Mouse (Mus musculus): ENCODE measurements around the gene Gpr18.

Gpr18 gene

GRCm38 (mm10) chr14:121915621-121916020, at the start of gene Gpr18:
Gene Gpr18, minus strand, starts transcription at chr14:121915781.
- DNase-seq (ENCODE audit: low read depth in 1 of 2, low spot score in 2 of 2), result peak in 1 of 2 experiments; percentile 34

DNA sequence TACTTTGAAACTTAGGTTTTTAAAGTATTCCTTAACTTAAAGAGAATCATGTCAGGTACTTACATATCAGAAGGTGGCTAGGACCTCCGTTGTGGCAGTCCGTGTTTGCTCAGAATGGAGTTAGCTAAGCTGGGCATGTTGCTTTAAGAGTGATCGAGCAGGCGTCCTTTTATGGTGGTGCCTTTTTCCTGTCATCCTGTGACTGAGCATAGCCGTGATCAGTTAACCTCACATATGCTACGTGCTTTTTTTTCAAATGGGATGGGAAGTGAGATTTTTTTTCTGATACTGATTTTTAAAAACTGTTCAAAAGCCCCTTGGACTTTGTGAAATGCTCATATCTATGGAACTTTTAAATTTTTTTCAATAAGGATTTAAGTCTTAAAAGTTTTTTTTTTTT, 49.4 kb upstream of the Gpr18 start, which contains the start of gene Gpr183:
Gpr183 (minus strand) TSS at position 206 of the 400 bp plus-strand sequence.
- DNase-seq (ENCODE audit: low read depth in 1 of 2, low spot score in 2 of 2), result no peak

DNA sequence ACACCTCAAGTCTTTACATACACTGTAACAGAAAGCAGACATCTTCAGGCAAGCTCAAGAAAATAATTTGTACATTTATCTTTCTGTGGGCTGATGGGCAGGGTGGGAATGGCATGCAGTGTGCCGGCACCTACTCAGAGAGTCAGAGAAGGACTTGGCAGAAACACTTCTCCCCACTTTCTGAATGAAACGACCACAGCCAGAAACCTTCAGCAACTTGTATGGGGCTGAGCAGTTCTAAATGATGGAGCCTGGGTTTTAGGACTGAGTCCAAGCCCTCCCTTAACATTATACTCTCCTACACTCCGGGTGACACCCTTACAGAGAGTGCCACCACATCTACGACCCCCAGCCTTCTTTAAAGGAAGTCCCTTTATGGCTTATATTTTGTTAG, 48.4 kb upstream of the Gpr18 start:
- DNase-seq (ENCODE audit: low read depth in 1 of 2, low spot score in 2 of 2), result no peak

DNA sequence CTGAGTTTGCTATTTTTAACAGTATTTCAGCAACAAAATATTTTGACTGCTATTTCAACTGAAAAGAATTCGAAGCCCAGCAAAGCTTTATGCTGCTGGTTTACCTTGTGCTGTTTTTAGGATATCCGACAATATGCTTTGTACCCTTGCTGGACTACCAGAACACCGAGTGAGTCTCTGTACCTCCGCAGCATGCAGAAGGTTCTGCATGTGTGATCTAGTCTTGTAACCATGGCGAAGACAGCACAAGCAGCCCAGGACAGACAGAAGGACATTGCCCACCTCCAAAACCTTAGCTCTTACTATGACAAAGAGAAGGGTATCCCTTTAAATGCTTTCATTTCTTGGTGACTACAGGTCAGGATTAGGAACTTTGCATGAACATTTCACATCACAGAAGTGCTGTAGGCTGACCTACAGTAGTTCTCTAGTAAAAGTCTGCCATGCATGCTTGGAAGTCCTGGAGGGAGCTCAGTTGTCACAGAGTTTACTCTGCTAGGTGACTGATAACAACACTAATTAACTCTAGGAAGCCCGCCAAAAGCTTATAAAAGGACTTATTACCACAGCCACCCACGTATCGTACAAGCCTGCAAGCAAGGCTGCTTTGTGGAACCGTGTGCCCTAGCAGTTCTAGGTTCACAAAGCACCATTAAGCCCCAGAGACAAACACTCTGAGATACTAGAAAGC, 47.8 kb upstream of the Gpr18 start:
- DNase-seq (ENCODE audit: low read depth in 1 of 2, low spot score in 2 of 2), result no peak

DNA sequence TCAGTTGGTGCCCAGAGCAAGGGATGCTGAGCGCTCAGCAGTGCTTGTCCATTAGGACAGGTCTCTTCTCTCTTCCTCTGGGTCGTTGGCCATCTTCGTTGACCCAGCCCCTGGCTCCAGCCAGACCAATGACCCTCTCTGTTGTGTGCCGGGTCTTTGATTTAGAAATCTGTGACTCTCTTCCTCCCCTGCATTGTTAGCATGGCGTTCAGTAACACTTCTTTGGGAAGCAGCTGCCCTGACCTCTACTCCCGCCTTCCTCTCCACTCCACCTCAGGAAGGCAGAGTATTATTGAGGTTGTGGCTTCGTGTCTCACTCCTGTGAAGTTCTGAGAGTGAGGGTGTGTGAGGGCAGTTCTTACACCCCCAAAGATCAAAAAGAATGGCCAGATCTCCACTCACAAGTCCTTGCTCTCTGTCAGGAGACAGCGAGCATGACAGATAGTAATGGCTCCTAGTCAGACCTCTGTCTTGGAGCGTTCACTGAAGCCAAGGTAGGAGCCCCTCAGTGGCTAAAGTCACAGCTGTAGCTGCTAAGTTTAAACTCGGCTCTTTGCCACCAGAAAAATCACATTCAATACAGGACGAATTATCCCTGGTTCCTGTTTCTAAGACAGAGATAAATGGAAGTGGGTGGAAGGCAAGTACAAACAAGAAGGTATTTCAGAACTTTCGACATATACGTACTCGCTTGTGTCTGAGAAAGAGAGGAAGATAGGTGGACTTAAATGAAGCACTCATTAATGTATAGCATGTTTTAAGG, 46.7 kb upstream of the Gpr18 start:
- DNase-seq (ENCODE audit: low read depth in 1 of 2, low spot score in 2 of 2), result no peak

GRCm38 (mm10) chr14:121961496-121962127, 46.0 kb upstream of the Gpr18 start:
- no peak for DNase-seq (ENCODE audit: low read depth in 1 of 2, low spot score in 2 of 2)

DNA sequence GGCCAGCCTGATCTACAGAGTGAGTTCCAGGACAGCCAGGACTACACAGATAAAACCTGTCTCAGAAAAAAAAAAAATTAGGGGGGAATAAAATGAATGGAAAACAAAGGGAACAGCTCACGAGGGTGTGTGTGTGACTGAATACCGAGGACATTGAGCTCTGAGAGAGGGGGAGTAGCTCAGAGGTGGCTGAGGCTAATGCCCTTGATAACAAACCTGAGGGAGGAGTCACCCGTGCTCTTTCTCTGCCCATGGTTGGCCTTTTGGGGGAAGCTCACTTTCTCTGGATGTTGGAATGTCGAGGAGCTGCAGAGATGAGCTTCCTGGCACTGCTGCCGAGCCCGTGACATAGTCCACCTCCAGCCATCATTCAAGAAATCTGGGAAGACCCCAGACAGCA, 45.4 kb upstream of the Gpr18 start:
- DNase-seq (ENCODE audit: low read depth in 1 of 2, low spot score in 2 of 2), result no peak

GRCm38 (mm10) chr14:121960531-121960930, 45.0 kb upstream of the Gpr18 start:
- no peak for DNase-seq (ENCODE audit: low read depth in 1 of 2, low spot score in 2 of 2)

GRCm38 (mm10) chr14:121960031-121960430, 44.5 kb upstream of the Gpr18 start:
- DNase-seq (ENCODE audit: low read depth in 1 of 2, low spot score in 2 of 2), result no peak

- DNase-seq (ENCODE audit: low read depth in 1 of 2, low spot score in 2 of 2), result no peak
Measured at GRCm38 (mm10) chr14:121959538-121959980, 44.0 kb upstream of the Gpr18 start.

DNA sequence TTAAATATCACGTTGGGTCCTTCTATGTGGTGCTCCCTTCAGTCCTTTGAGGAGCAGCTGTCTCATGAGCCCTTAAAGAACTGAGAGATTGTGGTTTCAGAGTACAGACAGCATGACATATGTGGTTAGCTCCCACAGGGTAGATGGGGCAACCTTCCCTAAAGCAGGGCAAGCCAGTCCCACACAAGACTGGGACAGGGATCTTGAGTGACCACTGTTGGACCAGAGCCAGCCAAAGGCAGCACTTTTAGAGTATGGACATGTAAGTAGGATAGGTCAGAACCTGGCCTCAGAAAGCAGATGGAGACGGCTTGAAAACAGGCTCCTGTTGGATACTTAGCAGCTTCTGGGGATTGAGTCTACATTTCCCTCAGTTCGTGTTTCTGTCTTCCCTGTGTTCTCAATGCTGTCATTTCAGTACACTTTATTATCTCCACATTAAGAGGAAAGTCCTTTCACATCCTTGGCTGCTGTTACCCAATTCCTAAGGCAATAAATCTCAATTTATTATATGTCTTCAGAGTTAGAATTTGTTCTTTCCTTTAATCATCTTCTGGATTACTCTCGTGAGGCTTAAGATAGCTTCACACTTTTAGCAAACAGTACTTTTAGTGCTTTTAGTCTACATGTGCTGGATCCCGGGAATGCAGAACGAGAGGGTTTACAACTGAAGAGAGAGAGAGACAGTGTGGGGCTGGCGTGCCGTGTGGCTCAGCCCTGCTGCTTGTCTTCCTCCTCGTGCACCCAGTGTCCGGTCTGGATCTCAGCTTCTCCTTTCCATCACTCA, 43.4 kb upstream of the Gpr18 start:
- DNase-seq (ENCODE audit: low read depth in 1 of 2, low spot score in 2 of 2), result no peak

DNA sequence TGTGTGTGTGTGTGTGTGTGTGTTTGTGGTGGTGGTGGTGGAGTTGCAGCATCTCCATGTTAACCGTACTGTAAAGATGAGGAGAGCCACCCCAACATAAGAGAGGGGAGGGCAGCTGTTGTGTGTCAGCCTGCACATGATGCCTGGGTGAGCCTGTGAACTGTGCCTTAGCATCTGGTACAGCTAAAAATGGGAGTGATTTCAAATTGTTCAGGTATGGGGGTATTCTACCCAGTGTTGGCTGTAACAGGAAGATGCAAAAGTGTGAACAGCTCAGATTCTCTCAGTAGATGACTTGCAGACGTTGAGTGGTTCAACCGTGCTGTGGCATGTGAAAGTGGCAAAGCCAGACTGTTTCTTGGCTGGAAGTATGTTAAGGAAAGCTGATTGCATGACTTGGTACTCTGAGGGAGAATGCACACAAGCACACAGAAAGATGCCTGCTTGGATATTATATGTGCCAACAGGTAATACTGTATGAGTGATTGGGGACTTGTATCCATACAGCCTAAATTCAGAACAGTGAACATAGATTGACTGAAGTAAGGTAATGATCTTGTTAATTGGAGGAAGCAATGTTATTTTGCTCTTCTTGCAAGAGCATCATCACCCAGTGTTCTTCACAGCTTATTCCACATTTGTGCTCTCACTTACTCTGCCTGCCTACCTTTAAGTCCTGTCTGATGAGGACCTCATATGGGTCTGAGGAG, 42.6 kb upstream of the Gpr18 start:
- DNase-seq (ENCODE audit: low read depth in 1 of 2, low spot score in 2 of 2), result no peak

DNA sequence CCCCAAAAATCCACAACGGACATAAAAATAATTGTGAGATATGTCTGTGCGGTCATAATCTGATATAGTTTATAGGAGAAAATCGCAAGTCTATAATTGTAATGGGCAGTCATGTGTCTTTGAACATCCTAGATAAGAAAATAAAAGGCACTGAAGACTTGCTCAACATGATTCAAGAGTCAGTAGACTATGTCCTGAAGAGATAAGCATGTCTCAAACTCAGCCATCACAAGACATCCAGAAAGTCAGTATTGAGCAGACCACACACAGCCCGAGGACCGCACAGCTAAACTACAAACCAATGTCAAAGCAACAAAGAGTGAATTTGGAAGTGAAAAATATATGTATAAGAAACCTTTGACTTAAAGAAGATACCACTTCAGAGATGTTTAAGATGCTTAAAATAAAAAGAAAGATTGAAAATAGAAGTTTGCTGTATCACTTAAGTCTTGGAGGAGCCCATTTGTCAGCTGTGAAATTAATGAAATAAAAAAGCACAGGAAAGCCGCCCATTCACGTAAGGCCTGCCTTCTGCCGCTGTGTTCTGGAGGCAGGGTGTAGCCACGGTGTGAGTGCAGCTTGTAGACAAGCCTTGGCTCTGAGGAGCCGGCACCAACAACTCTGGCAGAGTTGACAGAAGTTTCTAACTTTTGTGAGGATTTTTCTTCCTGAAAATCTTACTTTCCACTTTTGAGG, 41.7 kb upstream of the Gpr18 start:
- no peak for DNase-seq (ENCODE audit: low read depth in 1 of 2, low spot score in 2 of 2)

- DNase-seq (ENCODE audit: low read depth in 1 of 2, low spot score in 2 of 2), result no peak
Measured at GRCm38 (mm10) chr14:121956291-121956690, 40.7 kb upstream of the Gpr18 start.

GRCm38 (mm10) chr14:121955176-121955795, 39.7 kb upstream of the Gpr18 start:
- no peak for DNase-seq (ENCODE audit: low read depth in 1 of 2, low spot score in 2 of 2)

- no peak for DNase-seq (ENCODE audit: low read depth in 1 of 2, low spot score in 2 of 2)
Measured at GRCm38 (mm10) chr14:121954608-121955007, 39.0 kb upstream of the Gpr18 start.

GRCm38 (mm10) chr14:121954129-121954528, 38.5 kb upstream of the Gpr18 start:
- DNase-seq (ENCODE audit: low read depth in 1 of 2, low spot score in 2 of 2), result no peak

GRCm38 (mm10) chr14:121952046-121952400, 36.4 kb upstream of the Gpr18 start:
- no peak for DNase-seq (ENCODE audit: low read depth in 1 of 2, low spot score in 2 of 2)

DNA sequence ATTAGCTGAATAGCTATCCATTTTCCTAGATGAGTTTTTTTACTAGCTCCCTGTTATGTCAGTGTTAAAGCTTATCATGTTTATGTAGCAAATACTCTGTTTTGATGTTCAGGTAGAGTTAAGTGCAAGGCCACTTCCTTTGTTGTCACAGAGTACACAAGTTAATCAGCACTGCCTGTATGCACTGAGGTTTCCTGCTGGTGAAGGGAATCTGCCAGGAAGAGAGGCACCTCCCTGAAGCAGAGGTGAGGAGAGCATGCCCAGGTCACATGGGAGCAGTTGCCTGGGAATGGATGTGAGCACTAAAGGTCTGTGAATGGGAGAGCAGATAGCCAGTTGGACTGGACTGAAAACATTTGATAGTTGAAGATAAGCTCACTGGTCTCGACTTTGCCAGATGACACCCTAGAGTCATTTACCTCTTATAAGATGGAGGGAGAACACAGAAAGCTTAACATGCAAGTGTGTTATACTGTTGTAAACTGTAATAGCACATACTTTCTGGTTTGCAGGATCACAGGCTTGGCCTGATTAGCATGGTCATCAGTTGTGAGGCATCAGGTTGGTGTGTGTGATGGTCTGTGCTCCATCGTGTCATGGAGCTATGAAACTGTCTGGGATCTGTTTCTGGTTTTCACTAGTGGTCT, 35.9 kb upstream of the Gpr18 start:
- no peak for DNase-seq (ENCODE audit: low read depth in 1 of 2, low spot score in 2 of 2)

Data from monocyte, adult 2 months (primary cell).